Mouse (Mus musculus) kidney, postnatal 0 days (tissue): ENCODE results near the gene Ggcx. TPM values are rescaled to one million over a fixed set of nuclear protein-coding genes. Genes with fewer than 3 reads are reported as not detected.
"Not testable (repeated sequence)": the region's sequence is repeated elsewhere in the genome, so short reads cannot be mapped to it uniquely, and the experiment has no call there.

Experiments used
- ATAC-seq: fragments of 200-750 bp; cut with Nextera tagmentation; replicated peaks from 2 replicates; pipeline ENCODE4 v1.8.0; 2017; ENCODE audit warnings: low read depth, moderate number of reproducible peaks, moderate TSS enrichment, moderate library complexity; ENCODE audit not compliant: low FRiP score
- DNase-seq: peaks from one replicate; pipeline ENCODE4 v3.0.0-alpha.2; 2016; ENCODE audit warnings: low spot score
- H3K27ac ChIP-seq: fragments of 300-500 bp; sonication (generic); 2 replicates; pipeline ENCODE4 v1.5.1; 2014; ENCODE audit warnings: mild to moderate bottlenecking
- H3K27me3 ChIP-seq: fragments of 300-500 bp; sonication (generic); 2 replicates; pipeline ENCODE4 v1.6.1; 2014; ENCODE audit warnings: low read length, mixed read lengths; ENCODE audit not compliant: insufficient read depth
- H3K36me3 ChIP-seq: fragments of 300-500 bp; sonication (generic); 2 replicates; pipeline ENCODE4 v1.6.1; 2014; ENCODE audit warnings: low read length, mixed read lengths; ENCODE audit not compliant: insufficient read depth
- H3K4me1 ChIP-seq: fragments of 300-500 bp; sonication (generic); replicated peaks from 2 replicates; pipeline ENCODE4 v1.6.1; 2014; ENCODE audit warnings: antibody characterized with exemption, low read length, mixed read lengths; ENCODE audit not compliant: insufficient read depth
- H3K4me2 ChIP-seq: fragments of 300-500 bp; sonication (generic); 2 replicates; pipeline ENCODE4 v1.6.1; 2014; ENCODE audit warnings: mild to moderate bottlenecking, low read length, moderate library complexity, mixed read lengths
- H3K4me3 ChIP-seq: fragments of 300-500 bp; sonication (generic); replicated peaks from 2 replicates; pipeline ENCODE4 v1.5.1; 2014; ENCODE audit warnings: low read depth, low read length
- H3K9ac ChIP-seq: fragments of 300-500 bp; sonication (generic); 2 replicates; pipeline ENCODE4 v1.6.1; 2014; ENCODE audit warnings: low read depth, low read length
- H3K9me3 ChIP-seq: fragments of 300-500 bp; sonication (generic); replicated peaks from 2 replicates; pipeline ENCODE4 v1.6.1; 2016; ENCODE audit warnings: low read length, inconsistent platforms, mixed read lengths
- CTCF ChIP-seq: IDR thresholded peaks from 2 replicates; pipeline ENCODE4 v1.5.1; 2016; ENCODE audit warnings: antibody characterized with exemption, low read depth, mild to moderate bottlenecking, moderate library complexity
- WGBS: fragments of 180-500 bp; shearing (Covaris S2); extraction: QIAGEN DNeasy Blood & Tissue Kit; methylation state at CpG from one replicate; pipeline ENCODE4 v1.1.7; 2014; 5-methylcytosine and 5-hydroxymethylcytosine counted together
- polyA plus RNA-seq: library from polyadenylated mRNA; unstranded; fragments of >200 nt; fragmentation: Nextera tagmentation; extraction: Ambion mirVana; gene quantifications from 2 replicates; pipeline ENCODE4 v1.2.1, GENCODE M21; 2015

Ggcx gene
- polyA plus RNA-seq, 1 experiment from 2014 or later, result 19.1 TPM

DNA sequence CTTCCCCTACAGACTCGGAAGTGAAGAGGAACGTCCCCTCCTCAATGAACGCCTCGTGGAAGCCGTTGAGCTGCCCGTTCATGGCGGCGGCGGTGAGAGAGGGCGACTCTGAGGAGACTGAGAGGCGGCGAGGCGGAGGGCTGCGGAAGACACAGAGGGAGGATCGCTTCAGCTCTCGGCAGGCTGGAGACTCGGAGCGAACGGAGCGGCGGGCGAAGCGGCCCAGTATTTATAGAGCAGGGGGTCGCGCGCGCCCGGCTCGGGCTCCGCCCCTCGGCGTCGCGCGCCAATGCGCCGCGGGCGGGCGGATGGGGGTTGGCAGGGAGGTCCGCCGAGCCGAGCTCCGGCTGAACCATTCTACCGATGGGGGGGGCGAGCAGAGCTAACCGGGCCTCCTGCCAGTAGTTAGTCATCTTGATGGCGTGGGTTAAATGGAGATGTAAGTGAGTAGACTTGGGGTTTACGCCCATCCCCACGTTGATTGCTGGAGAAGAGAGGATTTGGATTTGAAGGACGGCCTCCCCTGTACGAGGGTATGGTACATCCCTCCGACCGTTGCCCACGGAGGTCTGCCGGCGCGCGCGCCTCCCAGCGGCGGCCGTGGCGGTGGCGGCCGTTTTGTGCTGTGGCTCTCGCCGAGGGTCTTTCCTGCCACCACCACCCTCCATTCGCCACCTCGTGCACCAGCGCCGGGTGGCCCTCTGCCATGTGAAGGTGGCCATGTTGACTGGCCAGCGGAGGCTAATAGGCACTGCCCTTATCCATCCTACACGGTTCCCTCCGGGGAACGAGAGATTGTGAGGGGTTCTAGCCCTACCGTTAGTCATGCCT, 25.5 kb downstream of the Ggcx start, which contains the start of gene Mat2a:
Gene Mat2a (minus strand): TSS at position 204 of the 831 bp plus-strand sequence.
- under 1% methylated on average over 77 of the region's 77 CpGs for WGBS
- H3K4me2 ChIP-seq, result peak within 1 kb of the TSS; percentile 77
- peak; percentile 91 for ATAC-seq

DNA sequence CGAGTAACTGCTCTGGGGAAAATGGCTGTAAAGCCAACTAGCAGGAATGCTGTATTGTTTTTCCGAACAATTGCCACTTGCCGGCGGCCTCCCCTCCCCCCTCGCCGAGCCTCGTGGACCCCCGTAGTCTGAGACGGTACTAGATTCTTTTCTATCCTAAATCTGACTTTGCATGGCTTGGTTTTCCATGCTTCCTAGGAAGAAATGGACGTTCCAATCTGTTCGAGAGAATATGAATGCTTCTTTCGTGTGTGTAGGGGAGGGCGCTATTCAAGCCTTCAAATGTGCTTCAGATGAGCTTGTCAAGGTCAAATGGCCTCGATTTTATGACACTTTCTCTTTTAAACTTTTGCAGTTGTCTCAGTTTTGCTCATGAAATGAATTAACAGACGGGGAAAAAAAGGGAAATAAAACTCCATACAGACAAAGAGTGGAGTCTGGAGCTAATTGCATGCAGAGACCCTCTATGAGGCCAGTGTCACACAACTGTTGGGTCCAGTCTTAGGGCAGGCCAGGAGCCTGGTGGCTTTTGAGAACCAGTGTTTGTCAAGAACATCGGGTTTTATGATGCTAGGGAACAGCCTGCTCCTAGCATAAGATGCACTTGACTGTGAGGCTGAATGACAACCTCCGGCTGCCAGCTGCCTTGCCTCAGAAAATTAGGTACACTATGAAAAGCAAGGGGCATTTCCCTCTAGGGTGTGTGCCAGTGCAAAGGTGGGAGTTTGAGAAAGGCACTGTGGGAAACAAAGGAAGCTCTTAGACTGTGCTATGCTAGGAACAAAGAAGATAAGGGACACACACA, 26.3 kb downstream of the Ggcx start:
- Histone ChIP-seq H3K9me3 (no peaks in the 10 kb centered on the region), H3K4me3 (peak overlapping the region; percentile 99), H3K27me3 (no peaks in the 10 kb centered on the region), H3K9ac (peak overlapping the region; percentile 100), H3K27ac (peak overlapping the region; percentile 100), H3K4me2 (peak overlapping the region; percentile 77), H3K4me1 (peaks cover 19% of the 10 kb centered on the region; the same call in 1 of the 2 replicates), H3K36me3 (peaks cover 18% of the 10 kb centered on the region)
- DNase-seq (peak; percentile 67), ATAC-seq (no peak)
- WGBS, result 7% methylated on average over 17 of the region's 17 CpGs
- no peak for TF ChIP-seq CTCF

More for the DNA sequence above, 25.5 kb downstream of the Ggcx start, which contains the start of gene Mat2a:
- Histone ChIP-seq H3K4me1 (peaks cover 19% of the 10 kb centered on the region; the same call in 1 of the 2 replicates), H3K27me3 (no peaks in the 10 kb centered on the region), H3K36me3 (peaks cover 24% of the 10 kb centered on the region), H3K27ac (peak within 1 kb of the TSS; percentile 100), H3K4me3 (peak within 1 kb of the TSS; percentile 99), H3K9ac (peak within 1 kb of the TSS; percentile 100), H3K9me3 (no peaks in the 10 kb centered on the region)
- TF ChIP-seq CTCF, result peak; percentile 83
- peak; percentile 95 for DNase-seq

DNA sequence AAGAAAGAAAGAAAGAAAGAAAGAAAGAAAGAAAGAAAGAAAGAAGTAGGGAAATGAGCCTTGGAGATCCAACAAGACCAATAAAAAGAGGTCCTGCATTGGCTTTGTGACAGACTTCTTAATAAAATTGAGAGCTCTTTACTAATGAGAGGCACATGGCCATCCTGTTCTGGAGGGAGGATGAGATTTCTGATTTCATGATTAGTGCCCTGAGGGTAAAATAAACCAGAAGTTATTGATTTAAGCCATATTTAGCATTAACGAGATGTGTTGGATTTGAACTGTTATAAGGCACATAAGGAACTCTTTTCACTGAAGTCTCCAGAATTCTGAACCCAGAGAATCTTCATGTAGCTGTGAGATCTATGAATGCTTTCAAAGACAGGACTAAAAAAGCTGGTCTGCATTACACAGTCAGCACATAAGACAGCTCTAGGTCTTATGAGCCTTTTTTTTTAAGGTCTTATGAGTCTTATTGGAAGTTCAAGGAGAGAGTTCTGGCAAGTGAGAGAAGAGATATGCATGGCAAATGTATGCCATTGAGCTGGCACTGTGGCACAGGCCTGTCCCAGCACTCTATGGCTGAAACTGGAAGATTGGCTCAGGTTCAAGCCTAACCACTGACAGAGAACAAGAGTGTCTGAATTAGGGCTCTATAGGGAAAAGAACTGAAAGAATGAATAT, 29.0 kb downstream of the Ggcx start:
- no peak for ATAC-seq
- no peak overlapping the region for H3K4me3 ChIP-seq
- peaks cover 10% of the 10 kb centered on the region; the same call in 1 of the 2 replicates for H3K4me1 ChIP-seq
- no peaks in the 10 kb centered on the region for H3K27me3 ChIP-seq
- no peaks in the 10 kb centered on the region for H3K9me3 ChIP-seq
- H3K27ac ChIP-seq, result no peak overlapping the region
- 79% methylated on average over 1 of the region's 1 CpGs for WGBS
- no peak for TF ChIP-seq CTCF
- H3K9ac ChIP-seq, result no peak overlapping the region
- no peaks in the 10 kb centered on the region for H3K36me3 ChIP-seq
- no peak for DNase-seq
- H3K4me2 ChIP-seq, result no peak overlapping the region

DNA sequence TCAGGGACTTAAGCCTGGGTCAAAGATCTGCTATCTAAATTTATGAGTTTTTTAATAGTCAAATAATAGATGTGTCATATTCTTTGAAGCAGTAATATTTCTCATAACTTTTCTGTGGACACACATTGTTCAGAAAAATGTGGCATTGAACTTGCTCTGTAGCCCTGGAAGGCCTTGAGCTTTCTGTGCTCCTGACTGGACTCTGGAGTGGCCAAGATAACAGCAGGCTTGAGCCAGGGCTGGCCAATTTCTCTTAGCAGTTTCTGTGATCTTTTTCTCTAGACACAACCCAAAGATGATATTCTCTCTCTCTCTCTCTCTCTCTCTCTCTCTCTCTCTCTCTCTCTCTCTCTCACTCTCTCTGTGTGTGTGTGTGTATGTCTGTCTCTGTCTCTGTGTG, 30.9 kb downstream of the Ggcx start:
- Histone ChIP-seq H3K9me3 (no peaks in the 10 kb centered on the region), H3K27me3 (no peaks in the 10 kb centered on the region)
- no peak for ATAC-seq

DNA sequence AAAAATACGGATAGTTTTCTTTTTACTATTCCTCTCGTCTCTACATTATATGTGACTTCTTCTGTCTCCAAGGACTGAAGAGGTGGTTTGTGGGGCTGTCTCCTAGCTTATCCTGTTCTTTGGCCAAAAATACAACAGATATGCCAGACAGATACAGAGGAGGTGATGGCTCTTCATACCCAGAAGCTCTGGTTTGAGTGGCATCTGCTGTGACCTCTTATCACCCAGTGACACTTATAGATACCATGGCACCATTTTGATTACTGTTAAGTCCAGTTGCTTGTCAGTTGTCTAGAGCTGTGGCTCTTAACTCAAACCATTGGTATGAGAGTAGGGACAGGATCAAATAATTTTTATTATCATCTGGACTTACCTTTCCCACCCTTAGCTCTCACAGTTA, 33.4 kb downstream of the Ggcx start:
- H3K4me2 ChIP-seq, result no peak overlapping the region
- H3K36me3 ChIP-seq, result no peaks in the 10 kb centered on the region
- no peak for DNase-seq
- no peak overlapping the region for H3K27ac ChIP-seq
- H3K27me3 ChIP-seq, result no peaks in the 10 kb centered on the region
- 73% methylated on average over 2 of the region's 2 CpGs for WGBS
- H3K4me3 ChIP-seq, result no peak overlapping the region
- H3K9ac ChIP-seq, result no peak overlapping the region
- H3K4me1 ChIP-seq, result no peaks in the 10 kb centered on the region
- no peaks in the 10 kb centered on the region for H3K9me3 ChIP-seq
- ATAC-seq, result no peak
- no peak for TF ChIP-seq CTCF

More for the DNA sequence above, 30.9 kb downstream of the Ggcx start:
- TF ChIP-seq CTCF, result no peak
- Histone ChIP-seq H3K4me3 (no peak overlapping the region), H3K4me2 (no peak overlapping the region), H3K36me3 (no peaks in the 10 kb centered on the region), H3K27ac (no peak overlapping the region), H3K4me1 (peaks cover 10% of the 10 kb centered on the region; the same call in 1 of the 2 replicates), H3K9ac (no peak overlapping the region)
- no peak for DNase-seq

DNA sequence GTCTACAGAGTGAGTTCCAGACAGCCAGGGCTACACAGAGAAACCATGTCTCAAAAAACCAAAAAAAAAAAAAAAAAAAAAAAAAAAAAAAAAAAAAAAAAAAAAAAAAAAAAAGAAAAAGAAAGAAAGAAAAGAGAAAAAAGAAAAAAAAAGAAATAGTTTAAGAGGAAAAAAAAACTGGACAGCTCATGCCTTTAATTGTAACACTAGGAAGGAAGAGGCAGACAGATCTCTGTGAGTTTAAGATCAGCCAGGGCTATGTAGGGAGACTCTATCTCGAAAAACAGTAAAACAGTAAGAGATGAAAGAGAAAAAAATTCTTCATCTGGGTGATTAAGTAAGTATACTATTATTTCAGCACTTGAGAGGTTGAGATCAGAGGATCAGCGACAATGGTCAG, 37.7 kb downstream of the Ggcx start:
- not testable (repeated sequence) for H3K4me3 ChIP-seq, H3K36me3 ChIP-seq, H3K4me2 ChIP-seq, H3K27me3 ChIP-seq, ATAC-seq, H3K9ac ChIP-seq, H3K4me1 ChIP-seq, H3K9me3 ChIP-seq, H3K27ac ChIP-seq, DNase-seq
- 54% methylated on average over 2 of the region's 2 CpGs for WGBS
